Mouse (Mus musculus): Measurements from ENCODE around the gene Slc25a18. TPM values are rescaled to one million over a fixed set of nuclear protein-coding genes. Genes with fewer than 3 reads are reported as not detected.

The Slc25a18 gene
- polyA plus RNA-seq, 1 experiment from 2014 or later: 0.17 TPM

DNA sequence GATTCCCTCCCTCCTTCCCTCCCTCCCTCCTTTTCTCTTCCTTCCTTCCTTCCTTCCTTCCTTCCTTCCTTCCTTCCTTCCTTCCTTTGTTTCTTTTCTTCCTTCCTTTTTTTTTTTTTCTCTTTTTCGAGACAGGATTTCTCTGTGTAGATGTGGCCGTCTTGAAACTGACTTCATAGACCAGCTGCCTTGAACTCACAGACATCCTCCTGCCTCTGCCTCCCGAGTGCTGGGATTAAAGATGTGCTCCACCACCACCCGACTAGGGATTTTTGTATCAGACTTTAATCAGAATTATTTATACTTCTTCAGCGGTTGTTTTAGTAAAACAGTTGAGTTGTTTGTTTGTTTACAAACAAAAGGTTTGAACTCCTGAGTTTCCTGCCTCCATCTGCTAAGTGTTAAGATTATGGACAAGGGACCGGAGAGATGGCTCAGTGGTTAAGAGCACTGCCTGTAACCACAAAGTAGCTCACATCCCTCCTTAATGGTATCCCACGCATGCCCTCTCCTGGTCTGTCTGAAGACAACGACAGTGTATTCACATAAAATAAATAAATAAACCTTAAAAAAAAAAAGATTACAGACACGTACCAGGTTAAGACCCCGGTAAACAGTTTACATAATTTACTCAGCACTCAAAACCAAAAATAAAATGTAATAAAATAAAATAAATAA lies 49.7 kb downstream of the Slc25a18 start:
- Histone ChIP-seq H3K27me3 (ENCODE audit: control insufficient read depth, insufficient read depth, low read depth, low read length) (no peaks in the 10 kb centered on the region), H3K9me3 (replicated peaks; ENCODE audit: control insufficient read depth, low read length) (no peaks in the 10 kb centered on the region), H3K36me3 (ENCODE audit: control insufficient read depth, insufficient read depth) (peaks cover 14% of the 10 kb centered on the region), H3K9ac (ENCODE audit: low read depth, low read length) (peak overlapping the region; percentile 53; the same call in 1 of the 2 replicates), H3K4me3 (ENCODE audit: low read depth, low read length) (peak overlapping the region; percentile 98), H3K4me1 (ENCODE audit: control insufficient read depth, low read depth, low read length) (peaks cover 27% of the 10 kb centered on the region), H3K27ac (ENCODE audit: low read length) (peak overlapping the region; percentile 98), H3K4me2 (ENCODE audit: low read depth, low read length) (peak overlapping the region; percentile 72)
- 44% methylated on average over 10 of the region's 10 CpGs for WGBS (ENCODE audit: insufficient replicate concordance)
- peak; percentile 26; the same call in 1 of the 2 replicates for ATAC-seq (ENCODE audit: low read depth)

DNA sequence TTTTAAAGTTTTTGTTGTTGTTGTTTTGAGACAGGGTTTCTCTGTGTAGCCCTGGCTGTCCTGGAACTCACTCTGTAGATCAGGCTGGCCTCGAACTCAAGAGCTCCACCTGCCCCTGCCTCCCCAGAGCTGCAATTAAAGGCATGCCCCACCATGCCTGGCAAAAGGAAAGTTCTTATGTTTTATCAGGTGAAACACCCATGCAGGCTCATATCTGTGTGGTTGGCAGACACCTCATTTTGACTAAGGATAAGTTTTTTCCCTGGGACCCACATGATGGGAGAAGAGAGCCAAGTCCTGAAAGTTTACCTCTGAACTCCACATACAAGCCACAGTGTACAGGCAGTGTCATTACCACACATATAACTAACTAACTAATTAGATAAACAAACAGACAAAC lies 56.7 kb downstream of the Slc25a18 start:
- Histone ChIP-seq H3K4me3 (ENCODE audit: low read depth, low read length) (no peak overlapping the region), H3K4me1 (ENCODE audit: control insufficient read depth, low read depth, low read length) (peaks cover 50% of the 10 kb centered on the region), H3K9ac (ENCODE audit: low read depth, low read length) (0 out of 2 replicates have a peak overlapping the region, but pooled peaks have one; percentile 15), H3K27ac (ENCODE audit: low read length) (peak overlapping the region; percentile 99), H3K36me3 (ENCODE audit: control insufficient read depth, insufficient read depth) (no peaks in the 10 kb centered on the region), H3K4me2 (ENCODE audit: low read depth, low read length) (peak overlapping the region; percentile 56; the same call in 1 of the 2 replicates), H3K27me3 (ENCODE audit: control insufficient read depth, insufficient read depth, low read depth, low read length) (no peaks in the 10 kb centered on the region), H3K9me3 (replicated peaks; ENCODE audit: control insufficient read depth, low read length) (no peaks in the 10 kb centered on the region)
- WGBS (ENCODE audit: insufficient replicate concordance): 6% methylated on average over 1 of the region's 1 CpGs
- ATAC-seq (ENCODE audit: low read depth): peak; percentile 75

DNA sequence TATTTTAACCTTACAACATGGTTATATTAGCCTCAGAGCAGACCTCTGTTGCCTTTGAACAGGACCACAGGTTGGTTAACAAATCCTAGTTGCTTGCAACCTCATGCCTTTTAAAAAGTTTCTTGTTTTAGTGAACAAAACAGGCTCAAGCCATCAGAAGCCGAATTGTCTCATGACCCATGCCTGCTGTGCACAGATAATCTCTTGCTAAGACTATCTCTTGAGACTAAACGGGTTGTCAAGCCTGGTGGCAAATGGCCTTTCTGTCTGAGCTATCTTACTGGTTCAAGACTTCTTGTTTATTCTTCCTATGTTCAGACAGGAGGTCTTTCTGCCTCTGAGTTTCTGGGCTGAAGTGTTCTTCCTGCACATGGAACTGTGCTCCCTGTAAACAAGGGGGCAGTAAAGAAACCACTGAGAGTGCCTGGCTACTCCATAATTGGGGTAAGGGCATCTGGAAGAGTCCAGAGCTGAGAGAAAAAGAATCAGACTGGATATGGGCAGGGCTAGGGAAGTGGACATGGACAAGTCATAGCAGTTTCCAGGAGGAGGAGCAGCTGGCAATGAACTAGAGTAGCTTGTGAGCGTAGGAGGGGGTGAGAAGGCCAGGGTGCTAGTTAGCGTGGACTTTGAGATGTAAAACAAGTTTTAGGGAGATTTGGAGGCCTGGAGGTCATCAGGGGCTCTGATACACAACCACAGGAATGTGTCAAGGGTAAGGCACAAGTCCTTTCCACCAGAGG lies 57.7 kb downstream of the Slc25a18 start:
- WGBS (ENCODE audit: insufficient replicate concordance): 16% methylated on average over 4 of the region's 4 CpGs
- Histone ChIP-seq H3K36me3 (ENCODE audit: control insufficient read depth, insufficient read depth) (no peaks in the 10 kb centered on the region), H3K9ac (ENCODE audit: low read depth, low read length) (peak overlapping the region; percentile 60), H3K4me2 (ENCODE audit: low read depth, low read length) (peak overlapping the region; percentile 56), H3K27ac (ENCODE audit: low read length) (peak overlapping the region; percentile 99), H3K4me1 (ENCODE audit: control insufficient read depth, low read depth, low read length) (peaks cover 55% of the 10 kb centered on the region), H3K27me3 (ENCODE audit: control insufficient read depth, insufficient read depth, low read depth, low read length) (no peaks in the 10 kb centered on the region), H3K9me3 (replicated peaks; ENCODE audit: control insufficient read depth, low read length) (no peaks in the 10 kb centered on the region), H3K4me3 (ENCODE audit: low read depth, low read length) (no peak overlapping the region)
- peak; percentile 66 for ATAC-seq (ENCODE audit: low read depth)

GRCm38 (mm10) chr6:120832097-120832496 lies 58.7 kb downstream of the Slc25a18 start:
- Histone ChIP-seq H3K9me3 (replicated peaks; ENCODE audit: control insufficient read depth, low read length) (no peaks in the 10 kb centered on the region), H3K36me3 (ENCODE audit: control insufficient read depth, insufficient read depth) (no peaks in the 10 kb centered on the region), H3K9ac (ENCODE audit: low read depth, low read length) (peak overlapping the region; percentile 60), H3K4me2 (ENCODE audit: low read depth, low read length) (peak overlapping the region; percentile 56), H3K27ac (ENCODE audit: low read length) (peak overlapping the region; percentile 99), H3K4me3 (ENCODE audit: low read depth, low read length) (peak overlapping the region; percentile 12; the same call in 1 of the 2 replicates), H3K27me3 (ENCODE audit: control insufficient read depth, insufficient read depth, low read depth, low read length) (no peaks in the 10 kb centered on the region), H3K4me1 (ENCODE audit: control insufficient read depth, low read depth, low read length) (peaks cover 55% of the 10 kb centered on the region)
- 27% methylated on average over 4 of the region's 4 CpGs for WGBS (ENCODE audit: insufficient replicate concordance)
- ATAC-seq (ENCODE audit: low read depth): peak; percentile 62

DNA sequence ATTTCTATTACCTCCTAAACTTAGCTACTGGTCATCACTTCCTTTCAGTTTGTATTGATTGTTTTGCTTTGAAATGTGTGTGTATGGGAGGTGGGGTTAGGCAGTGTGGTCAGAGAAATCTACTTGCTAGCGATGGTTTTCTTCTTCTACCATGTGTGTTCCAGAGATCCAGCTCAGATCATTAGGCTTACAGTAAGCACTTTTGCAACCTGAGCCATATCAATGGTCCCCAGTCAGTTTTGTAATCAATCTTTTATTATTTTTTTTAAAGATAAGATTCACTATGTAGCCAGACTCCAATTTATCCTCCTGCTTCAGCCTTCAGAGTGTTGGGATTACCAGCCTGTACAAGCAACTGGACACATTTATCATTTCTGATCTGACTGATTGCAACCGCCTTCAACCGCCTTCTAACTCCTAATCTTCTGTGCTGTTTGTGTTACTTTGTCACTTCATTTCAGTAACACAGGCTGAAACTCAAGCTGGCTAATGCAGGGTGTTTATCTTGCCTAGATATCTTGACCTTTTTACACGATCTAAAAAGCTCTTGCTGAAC lies 61.5 kb downstream of the Slc25a18 start:
- H3K9me3 ChIP-seq (replicated peaks; ENCODE audit: control insufficient read depth, low read length): no peaks in the 10 kb centered on the region
- no peak for ATAC-seq (ENCODE audit: low read depth)
- 25% methylated on average over 4 of the region's 4 CpGs for WGBS (ENCODE audit: insufficient replicate concordance)
- peak overlapping the region; percentile 85 for H3K4me2 ChIP-seq (ENCODE audit: low read depth, low read length)
- H3K36me3 ChIP-seq (ENCODE audit: control insufficient read depth, insufficient read depth): peaks cover 4% of the 10 kb centered on the region; the same call in 1 of the 2 replicates
- peak overlapping the region; percentile 99 for H3K27ac ChIP-seq (ENCODE audit: low read length)
- H3K27me3 ChIP-seq (ENCODE audit: control insufficient read depth, insufficient read depth, low read depth, low read length): no peaks in the 10 kb centered on the region
- peaks cover 53% of the 10 kb centered on the region for H3K4me1 ChIP-seq (ENCODE audit: control insufficient read depth, low read depth, low read length)
- H3K9ac ChIP-seq (ENCODE audit: low read depth, low read length): peak overlapping the region; percentile 19; the same call in 1 of the 2 replicates
- no peak overlapping the region for H3K4me3 ChIP-seq (ENCODE audit: low read depth, low read length)

GRCm38 (mm10) chr6:120835474-120836374 lies 62.3 kb downstream of the Slc25a18 start, which contains the start of gene Bcl2l13:
Gene Bcl2l13, plus strand, starts transcription at chr6:120836212.
- Histone ChIP-seq H3K4me1 (ENCODE audit: control insufficient read depth, low read depth, low read length) (peaks cover 52% of the 10 kb centered on the region), H3K36me3 (ENCODE audit: control insufficient read depth, insufficient read depth) (peaks cover 6% of the 10 kb centered on the region; the same call in 1 of the 2 replicates), H3K9me3 (replicated peaks; ENCODE audit: control insufficient read depth, low read length) (no peaks in the 10 kb centered on the region), H3K4me2 (ENCODE audit: low read depth, low read length) (peak within 1 kb of the TSS; percentile 85), H3K27ac (ENCODE audit: low read length) (peak within 1 kb of the TSS; percentile 99), H3K4me3 (ENCODE audit: low read depth, low read length) (peak within 1 kb of the TSS; percentile 94), H3K27me3 (ENCODE audit: control insufficient read depth, insufficient read depth, low read depth, low read length) (no peaks in the 10 kb centered on the region), H3K9ac (ENCODE audit: low read depth, low read length) (peak within 1 kb of the TSS; percentile 99)
- 1% methylated on average over 40 of the region's 40 CpGs for WGBS (ENCODE audit: insufficient replicate concordance)
- peak; percentile 81 for ATAC-seq (ENCODE audit: low read depth)

- Histone ChIP-seq H3K9me3 (replicated peaks; ENCODE audit: control insufficient read depth, low read length) (no peaks in the 10 kb centered on the region), H3K36me3 (ENCODE audit: control insufficient read depth, insufficient read depth) (peaks cover 6% of the 10 kb centered on the region; the same call in 1 of the 2 replicates), H3K4me1 (ENCODE audit: control insufficient read depth, low read depth, low read length) (peaks cover 44% of the 10 kb centered on the region), H3K4me3 (ENCODE audit: low read depth, low read length) (peak overlapping the region; percentile 94), H3K9ac (ENCODE audit: low read depth, low read length) (peak overlapping the region; percentile 99), H3K4me2 (ENCODE audit: low read depth, low read length) (peak overlapping the region; percentile 85), H3K27ac (ENCODE audit: low read length) (peak overlapping the region; percentile 99), H3K27me3 (ENCODE audit: control insufficient read depth, insufficient read depth, low read depth, low read length) (no peaks in the 10 kb centered on the region)
- peak; percentile 38 for ATAC-seq (ENCODE audit: low read depth)
- WGBS (ENCODE audit: insufficient replicate concordance): under 1% methylated on average over 37 of the region's 37 CpGs
Measured at GRCm38 (mm10) chr6:120836389-120837151, 63.2 kb downstream of the Slc25a18 start.
